Mouse (Mus musculus) intestine, embryonic 16.5 days (tissue): ENCODE data around the gene Mbnl1. TPM values are rescaled to one million over a fixed set of nuclear protein-coding genes. Genes with fewer than 3 reads are reported as not detected.

Experiments used
- ATAC-seq: fragments of 200-750 bp; cut with Nextera tagmentation; 2 replicates; pipeline ENCODE4 v1.8.0; 2017; ENCODE audit warnings: moderate TSS enrichment, moderate library complexity
- H3K27ac ChIP-seq: fragments of 300-500 bp; sonication (generic); 2 replicates; pipeline ENCODE4 v1.5.1; 2014; ENCODE audit warnings: mild to moderate bottlenecking, low read length
- H3K27me3 ChIP-seq: fragments of 300-500 bp; sonication (generic); replicated peaks from 2 replicates; pipeline ENCODE4 v1.6.1; 2014; ENCODE audit warnings: low read length, control low read depth, mixed read lengths; ENCODE audit not compliant: control insufficient read depth, insufficient read depth
- H3K36me3 ChIP-seq: fragments of 300-500 bp; sonication (generic); 2 replicates; pipeline ENCODE4 v1.6.1; 2014; ENCODE audit warnings: low read length, control low read depth; ENCODE audit not compliant: control insufficient read depth, insufficient read depth
- H3K4me1 ChIP-seq: fragments of 300-500 bp; sonication (generic); 2 replicates; pipeline ENCODE4 v1.6.1; 2014; ENCODE audit warnings: low read length, control low read depth, mixed read lengths; ENCODE audit not compliant: control insufficient read depth, insufficient read depth
- H3K4me2 ChIP-seq: fragments of 300-500 bp; sonication (generic); 2 replicates; pipeline ENCODE4 v1.6.1; 2014; ENCODE audit warnings: low read depth, low read length, control low read depth
- H3K4me3 ChIP-seq: fragments of 300-500 bp; sonication (generic); 2 replicates; pipeline ENCODE4 v1.5.1; 2014; ENCODE audit warnings: mild to moderate bottlenecking, low read length
- H3K9ac ChIP-seq: fragments of 300-500 bp; sonication (generic); 2 replicates; pipeline ENCODE4 v1.6.1; 2014; ENCODE audit warnings: low read depth, low read length
- H3K9me3 ChIP-seq: fragments of 300-500 bp; sonication (generic); 2 replicates; pipeline ENCODE4 v1.6.1; 2016; ENCODE audit warnings: low read length, control low read depth; ENCODE audit not compliant: control insufficient read depth
- WGBS: fragments of 180-500 bp; shearing (Covaris S2); extraction: QIAGEN DNeasy Blood & Tissue Kit; methylation state at CpG from one replicate; pipeline ENCODE4 v1.1.7; 2014; 5-methylcytosine and 5-hydroxymethylcytosine counted together
- polyA plus RNA-seq: library from polyadenylated mRNA; unstranded; fragments of >200 nt; fragmentation: Nextera tagmentation; extraction: Ambion mirVana; gene quantifications from 2 replicates; pipeline ENCODE4 v1.2.1, GENCODE M21; 2015

Mbnl1 gene
- polyA plus RNA-seq, 1 experiment from 2014 or later: 98.2 TPM

- no peaks in the 10 kb centered on the region for H3K27me3 ChIP-seq
- ATAC-seq: 0 out of 2 replicates have a peak, but pooled peaks have one; percentile 39
- no peak overlapping the region for H3K27ac ChIP-seq
- H3K9ac ChIP-seq: no peak overlapping the region
- no peaks in the 10 kb centered on the region for H3K9me3 ChIP-seq
- no peak overlapping the region for H3K4me3 ChIP-seq
- H3K4me1 ChIP-seq: peaks cover 12% of the 10 kb centered on the region
- no peaks in the 10 kb centered on the region for H3K36me3 ChIP-seq
- 51% methylated on average over 5 of the region's 5 CpGs for WGBS
- H3K4me2 ChIP-seq: no peak overlapping the region
Observed at GRCm38 (mm10) chr3:60580699-60581098, 108.1 kb downstream of the Mbnl1 start.

- Histone ChIP-seq H3K9me3 (no peaks in the 10 kb centered on the region), H3K4me2 (no peak overlapping the region), H3K36me3 (no peaks in the 10 kb centered on the region), H3K27me3 (no peaks in the 10 kb centered on the region), H3K9ac (no peak overlapping the region), H3K27ac (no peak overlapping the region), H3K4me1 (0 out of 2 replicates have a peak, but pooled peaks cover 5% of the 10 kb centered on the region), H3K4me3 (no peak overlapping the region)
- WGBS: 47% methylated on average over 3 of the region's 3 CpGs
- no peak for ATAC-seq
Observed at GRCm38 (mm10) chr3:60582154-60582553, 109.5 kb downstream of the Mbnl1 start.

GRCm38 (mm10) chr3:60582620-60583019 lies 110.0 kb downstream of the Mbnl1 start:
- no peaks in the 10 kb centered on the region for H3K36me3 ChIP-seq
- no peaks in the 10 kb centered on the region for H3K27me3 ChIP-seq
- WGBS: 91% methylated on average over 1 of the region's 1 CpGs
- H3K4me1 ChIP-seq: 0 out of 2 replicates have a peak, but pooled peaks cover 5% of the 10 kb centered on the region
- H3K4me2 ChIP-seq: no peak overlapping the region
- no peak for ATAC-seq
- no peak overlapping the region for H3K9ac ChIP-seq
- H3K27ac ChIP-seq: no peak overlapping the region
- no peaks in the 10 kb centered on the region for H3K9me3 ChIP-seq
- H3K4me3 ChIP-seq: no peak overlapping the region

- H3K27me3 ChIP-seq: no peaks in the 10 kb centered on the region
- 91% methylated on average over 3 of the region's 3 CpGs for WGBS
- peaks cover 10% of the 10 kb centered on the region; the same call in 1 of the 2 replicates for H3K4me1 ChIP-seq
- no peak overlapping the region for H3K9ac ChIP-seq
- no peak overlapping the region for H3K4me3 ChIP-seq
- no peak overlapping the region for H3K4me2 ChIP-seq
- H3K9me3 ChIP-seq: no peaks in the 10 kb centered on the region
- no peaks in the 10 kb centered on the region for H3K36me3 ChIP-seq
- no peak overlapping the region for H3K27ac ChIP-seq
- ATAC-seq: no peak
Observed at GRCm38 (mm10) chr3:60584704-60585103, 112.1 kb downstream of the Mbnl1 start.

GRCm38 (mm10) chr3:60586046-60586445 lies 113.4 kb downstream of the Mbnl1 start:
- Histone ChIP-seq H3K4me3 (no peak overlapping the region), H3K9me3 (no peaks in the 10 kb centered on the region), H3K4me1 (peaks cover 7% of the 10 kb centered on the region; the same call in 1 of the 2 replicates), H3K9ac (no peak overlapping the region), H3K36me3 (no peaks in the 10 kb centered on the region), H3K27me3 (no peaks in the 10 kb centered on the region), H3K4me2 (no peak overlapping the region), H3K27ac (no peak overlapping the region)
- 95% methylated on average over 3 of the region's 3 CpGs for WGBS
- ATAC-seq: no peak

GRCm38 (mm10) chr3:60587149-60587548 lies 114.5 kb downstream of the Mbnl1 start:
- Histone ChIP-seq H3K9me3 (no peaks in the 10 kb centered on the region), H3K4me2 (no peak overlapping the region), H3K4me3 (no peak overlapping the region), H3K4me1 (peaks cover 6% of the 10 kb centered on the region; the same call in 1 of the 2 replicates), H3K27me3 (no peaks in the 10 kb centered on the region), H3K27ac (no peak overlapping the region), H3K9ac (no peak overlapping the region), H3K36me3 (no peaks in the 10 kb centered on the region)
- ATAC-seq: no peak
- WGBS: 84% methylated on average over 4 of the region's 4 CpGs

- Histone ChIP-seq H3K9me3 (no peaks in the 10 kb centered on the region), H3K4me1 (peaks cover 10% of the 10 kb centered on the region), H3K9ac (no peak overlapping the region), H3K27ac (no peak overlapping the region), H3K4me2 (no peak overlapping the region), H3K36me3 (no peaks in the 10 kb centered on the region), H3K27me3 (no peaks in the 10 kb centered on the region), H3K4me3 (no peak overlapping the region)
- ATAC-seq: 0 out of 2 replicates have a peak, but pooled peaks have one; percentile 68
- 53% methylated on average over 3 of the region's 3 CpGs for WGBS
Observed at GRCm38 (mm10) chr3:60589361-60589760, 116.7 kb downstream of the Mbnl1 start.

GRCm38 (mm10) chr3:60595606-60596005 lies 123.0 kb downstream of the Mbnl1 start:
- H3K4me3 ChIP-seq: no peak overlapping the region

GRCm38 (mm10) chr3:60596985-60597384 lies 124.4 kb downstream of the Mbnl1 start:
- Histone ChIP-seq H3K9ac (no peak overlapping the region), H3K4me3 (no peak overlapping the region), H3K4me1 (peaks cover 5% of the 10 kb centered on the region; the same call in 1 of the 2 replicates), H3K27ac (no peak overlapping the region), H3K4me2 (no peak overlapping the region), H3K9me3 (no peaks in the 10 kb centered on the region), H3K36me3 (no peaks in the 10 kb centered on the region), H3K27me3 (no peaks in the 10 kb centered on the region)
- 0 out of 2 replicates have a peak, but pooled peaks have one; percentile 34 for ATAC-seq
- 55% methylated on average over 4 of the region's 4 CpGs for WGBS

More at GRCm38 (mm10) chr3:60595606-60596005, 123.0 kb downstream of the Mbnl1 start:
- no peaks in the 10 kb centered on the region for H3K9me3 ChIP-seq
- 80% methylated on average over 10 of the region's 10 CpGs for WGBS
- no peaks in the 10 kb centered on the region for H3K27me3 ChIP-seq
- H3K36me3 ChIP-seq: no peaks in the 10 kb centered on the region
- no peak overlapping the region for H3K27ac ChIP-seq
- no peak overlapping the region for H3K4me2 ChIP-seq
- no peak for ATAC-seq
- no peak overlapping the region for H3K9ac ChIP-seq
- H3K4me1 ChIP-seq: peaks cover 5% of the 10 kb centered on the region; the same call in 1 of the 2 replicates

GRCm38 (mm10) chr3:60601686-60602085 lies 129.1 kb downstream of the Mbnl1 start:
- Histone ChIP-seq H3K4me1 (no peaks in the 10 kb centered on the region), H3K4me3 (no peak overlapping the region), H3K27ac (no peak overlapping the region), H3K4me2 (no peak overlapping the region), H3K36me3 (no peaks in the 10 kb centered on the region), H3K27me3 (no peaks in the 10 kb centered on the region), H3K9ac (no peak overlapping the region), H3K9me3 (no peaks in the 10 kb centered on the region)
- 23% methylated on average over 4 of the region's 4 CpGs for WGBS
- peak; percentile 54 for ATAC-seq
